Mouse (Mus musculus) embryonic facial prominence, embryonic 14.5 days (tissue): Measurements from ENCODE around the gene Rere. TPM values are rescaled to one million over a fixed set of nuclear protein-coding genes. Genes with fewer than 3 reads are reported as not detected.

Experiments used
- ATAC-seq: fragments of 200-750 bp; cut with Nextera tagmentation; 2 replicates; pipeline ENCODE4 v1.8.0; 2017; ENCODE audit warnings: low read depth, moderate number of reproducible peaks, moderate TSS enrichment
- DNase-seq: peaks from one replicate; pipeline ENCODE4 v3.0.0-alpha.2; 2015; ENCODE audit warnings: low spot score
- H3K27ac ChIP-seq: fragments of 300-500 bp; sonication (generic); replicated peaks from 2 replicates; pipeline ENCODE4 v1.5.1; 2014; ENCODE audit warnings: low read depth, mild to moderate bottlenecking, low read length, moderate library complexity
- H3K27me3 ChIP-seq: fragments of 300-500 bp; sonication (generic); replicated peaks from 2 replicates; pipeline ENCODE4 v1.6.1; 2014; ENCODE audit warnings: low read length; ENCODE audit not compliant: control insufficient read depth, insufficient read depth
- H3K36me3 ChIP-seq: fragments of 300-500 bp; sonication (generic); 2 replicates; pipeline ENCODE4 v1.6.1; 2014; ENCODE audit warnings: low read length, mixed read lengths; ENCODE audit not compliant: control insufficient read depth, insufficient read depth
- H3K4me1 ChIP-seq: fragments of 300-500 bp; sonication (generic); 2 replicates; pipeline ENCODE4 v1.6.1; 2014; ENCODE audit warnings: antibody characterized with exemption, low read length; ENCODE audit not compliant: control insufficient read depth, insufficient read depth
- H3K4me2 ChIP-seq: fragments of 300-500 bp; sonication (generic); 2 replicates; pipeline ENCODE4 v1.6.1; 2014; ENCODE audit warnings: low read depth, mild to moderate bottlenecking, low read length, moderate library complexity, mixed read lengths
- H3K4me3 ChIP-seq: fragments of 300-500 bp; sonication (generic); 2 replicates; pipeline ENCODE4 v1.5.1; 2014; ENCODE audit warnings: low read depth, mild to moderate bottlenecking, low read length
- H3K9ac ChIP-seq: fragments of 300-500 bp; sonication (generic); 2 replicates; pipeline ENCODE4 v1.6.1; 2014; ENCODE audit warnings: low read depth, mild to moderate bottlenecking, low read length, moderate library complexity, mixed read lengths
- H3K9me3 ChIP-seq: fragments of 300-500 bp; sonication (generic); 2 replicates; pipeline ENCODE4 v1.6.1; 2016; ENCODE audit warnings: low read length; ENCODE audit not compliant: control insufficient read depth
- WGBS: fragments of 180-500 bp; shearing (Covaris S2); extraction: QIAGEN DNeasy Blood & Tissue Kit; methylation state at CpG from one replicate; pipeline ENCODE4 v1.1.7; 2014; 5-methylcytosine and 5-hydroxymethylcytosine counted together
- polyA plus RNA-seq: library from polyadenylated mRNA; unstranded; fragments of >200 nt; fragmentation: Nextera tagmentation; extraction: Ambion mirVana; gene quantifications from 2 replicates; pipeline ENCODE4 v1.2.1, GENCODE M21; 2014

Gene Rere
- polyA plus RNA-seq, 1 experiment from 2014 or later = 32.0 TPM

GRCm38 (mm10) chr4:150307226-150307625 is 25.8 kb downstream of the Rere start:
- H3K4me1 ChIP-seq = peaks cover 19% of the 10 kb centered on the region; the same call in 1 of the 2 replicates
- H3K9ac ChIP-seq = no peak overlapping the region
- no peak for ATAC-seq
- 87% methylated on average over 1 of the region's 1 CpGs for WGBS
- no peak overlapping the region for H3K4me2 ChIP-seq
- DNase-seq = no peak
- H3K27me3 ChIP-seq = no peaks in the 10 kb centered on the region
- H3K36me3 ChIP-seq = no peaks in the 10 kb centered on the region
- H3K4me3 ChIP-seq = no peak overlapping the region
- no peak overlapping the region for H3K27ac ChIP-seq
- no peaks in the 10 kb centered on the region for H3K9me3 ChIP-seq

- Histone ChIP-seq H3K9ac (no peak overlapping the region), H3K27ac (no peak overlapping the region), H3K36me3 (no peaks in the 10 kb centered on the region), H3K4me2 (no peak overlapping the region), H3K9me3 (no peaks in the 10 kb centered on the region), H3K4me3 (no peak overlapping the region), H3K27me3 (no peaks in the 10 kb centered on the region), H3K4me1 (peaks cover 10% of the 10 kb centered on the region; the same call in 1 of the 2 replicates)
- 79% methylated on average over 2 of the region's 2 CpGs for WGBS
- no peak for DNase-seq
- ATAC-seq = no peak
Observed at GRCm38 (mm10) chr4:150311431-150311830, 30.0 kb downstream of the Rere start.

- no peak overlapping the region for H3K9ac ChIP-seq
- H3K4me2 ChIP-seq = no peak overlapping the region
- H3K4me3 ChIP-seq = no peak overlapping the region
- H3K27ac ChIP-seq = no peak overlapping the region
- peaks cover 9% of the 10 kb centered on the region; the same call in 1 of the 2 replicates for H3K4me1 ChIP-seq
- H3K27me3 ChIP-seq = no peaks in the 10 kb centered on the region
- 73% methylated on average over 2 of the region's 2 CpGs for WGBS
- no peak for ATAC-seq
- H3K9me3 ChIP-seq = no peaks in the 10 kb centered on the region
- no peak for DNase-seq
- no peaks in the 10 kb centered on the region for H3K36me3 ChIP-seq
Observed at GRCm38 (mm10) chr4:150312646-150313045, 31.2 kb downstream of the Rere start.

- Histone ChIP-seq H3K4me2 (no peak overlapping the region), H3K4me3 (no peak overlapping the region), H3K9ac (no peak overlapping the region), H3K36me3 (no peaks in the 10 kb centered on the region), H3K4me1 (peaks cover 9% of the 10 kb centered on the region; the same call in 1 of the 2 replicates), H3K27ac (no peak overlapping the region), H3K9me3 (no peaks in the 10 kb centered on the region), H3K27me3 (no peaks in the 10 kb centered on the region)
- ATAC-seq = no peak
- 96% methylated on average over 19 of the region's 19 CpGs for WGBS
- no peak for DNase-seq
Observed at GRCm38 (mm10) chr4:150315301-150315700, 33.9 kb downstream of the Rere start.

GRCm38 (mm10) chr4:150316546-150316945 is 35.1 kb downstream of the Rere start:
- Histone ChIP-seq H3K36me3 (no peaks in the 10 kb centered on the region), H3K4me3 (no peak overlapping the region), H3K27ac (no peak overlapping the region), H3K9ac (no peak overlapping the region), H3K4me1 (peaks cover 5% of the 10 kb centered on the region; the same call in 1 of the 2 replicates), H3K4me2 (no peak overlapping the region), H3K9me3 (no peaks in the 10 kb centered on the region), H3K27me3 (no peaks in the 10 kb centered on the region)
- ATAC-seq (no peak), DNase-seq (no peak)
- 85% methylated on average over 1 of the region's 1 CpGs for WGBS

- ATAC-seq (no peak), DNase-seq (no peak)
- H3K4me3 ChIP-seq = no peak overlapping the region
- peak overlapping the region; percentile 13 for H3K27ac ChIP-seq
- no peaks in the 10 kb centered on the region for H3K9me3 ChIP-seq
- H3K27me3 ChIP-seq = no peaks in the 10 kb centered on the region
- no peak overlapping the region for H3K9ac ChIP-seq
- H3K4me1 ChIP-seq = peaks cover 17% of the 10 kb centered on the region
- no peaks in the 10 kb centered on the region for H3K36me3 ChIP-seq
- no peak overlapping the region for H3K4me2 ChIP-seq
- 70% methylated on average over 3 of the region's 3 CpGs for WGBS
Observed at GRCm38 (mm10) chr4:150325046-150325801, 43.8 kb downstream of the Rere start.

- H3K4me3 ChIP-seq = no peak overlapping the region
- peak; percentile 60 for DNase-seq
- H3K9ac ChIP-seq = no peak overlapping the region
- no peak overlapping the region for H3K4me2 ChIP-seq
- H3K9me3 ChIP-seq = no peaks in the 10 kb centered on the region
- 59% methylated on average over 2 of the region's 2 CpGs for WGBS
- peaks cover 17% of the 10 kb centered on the region for H3K4me1 ChIP-seq
- no peak for ATAC-seq
- no peaks in the 10 kb centered on the region for H3K27me3 ChIP-seq
- H3K27ac ChIP-seq = peak overlapping the region; percentile 13
- H3K36me3 ChIP-seq = no peaks in the 10 kb centered on the region
Observed at GRCm38 (mm10) chr4:150326005-150326404, 44.6 kb downstream of the Rere start.

GRCm38 (mm10) chr4:150327476-150327875 is 46.0 kb downstream of the Rere start:
- H3K9me3 ChIP-seq = no peaks in the 10 kb centered on the region
- H3K9ac ChIP-seq = no peak overlapping the region
- no peaks in the 10 kb centered on the region for H3K36me3 ChIP-seq
- peaks cover 17% of the 10 kb centered on the region for H3K4me1 ChIP-seq
- H3K4me3 ChIP-seq = no peak overlapping the region
- ATAC-seq = no peak
- H3K27me3 ChIP-seq = no peaks in the 10 kb centered on the region
- DNase-seq = no peak
- 71% methylated on average over 4 of the region's 4 CpGs for WGBS
- no peak overlapping the region for H3K27ac ChIP-seq
- no peak overlapping the region for H3K4me2 ChIP-seq
